Mouse (Mus musculus) thymus, postnatal 25 days (tissue): ENCODE results near the gene 1700037H04Rik.

Experiments used
- DNase-seq: peaks from one replicate; pipeline ENCODE4 v3.0.0; 2022

1700037H04Rik gene

GRCm38 (mm10) chr2:131178828-131179245 is 19.0 kb upstream of the 1700037H04Rik start:
- DNase-seq, result no peak

- DNase-seq, result no peak
Observed at GRCm38 (mm10) chr2:131177932-131178331, 18.1 kb upstream of the 1700037H04Rik start.

- DNase-seq, result no peak
Observed at GRCm38 (mm10) chr2:131176491-131176890, 16.6 kb upstream of the 1700037H04Rik start.

- DNase-seq, result no peak
Observed at GRCm38 (mm10) chr2:131175945-131176309, 16.0 kb upstream of the 1700037H04Rik start.

- DNase-seq, result no peak
Observed at GRCm38 (mm10) chr2:131175286-131175944, 15.5 kb upstream of the 1700037H04Rik start.

- DNase-seq, result peak; percentile 42
Observed at GRCm38 (mm10) chr2:131174700-131175099, 14.8 kb upstream of the 1700037H04Rik start.

- DNase-seq, result no peak
Observed at GRCm38 (mm10) chr2:131172322-131172721, 12.4 kb upstream of the 1700037H04Rik start.

- DNase-seq, result peak; percentile 71
Observed at GRCm38 (mm10) chr2:131171401-131172104, 11.7 kb upstream of the 1700037H04Rik start.

- no peak for DNase-seq
Observed at GRCm38 (mm10) chr2:131170936-131171335, 11.1 kb upstream of the 1700037H04Rik start.

GRCm38 (mm10) chr2:131168914-131169313 is 9.0 kb upstream of the 1700037H04Rik start:
- DNase-seq, result no peak

GRCm38 (mm10) chr2:131167984-131168383 is 8.1 kb upstream of the 1700037H04Rik start:
- DNase-seq, result no peak

- no peak for DNase-seq
Observed at GRCm38 (mm10) chr2:131166172-131166571, 6.3 kb upstream of the 1700037H04Rik start.

GRCm38 (mm10) chr2:131163924-131164323 is 4.0 kb upstream of the 1700037H04Rik start:
- DNase-seq, result no peak

GRCm38 (mm10) chr2:131160671-131161111 is 810 bp upstream of the 1700037H04Rik start:
- peak; percentile 22 for DNase-seq

GRCm38 (mm10) chr2:131159491-131159910 is 380 bp downstream of the 1700037H04Rik start:
- no peak for DNase-seq

GRCm38 (mm10) chr2:131156987-131157386 is 2.9 kb downstream of the 1700037H04Rik start:
- DNase-seq, result no peak

- no peak for DNase-seq
Observed at GRCm38 (mm10) chr2:131154036-131154435, 5.8 kb downstream of the 1700037H04Rik start.

- no peak for DNase-seq
Observed at GRCm38 (mm10) chr2:131152166-131152730, 7.6 kb downstream of the 1700037H04Rik start.

GRCm38 (mm10) chr2:131149254-131149578 is 10.7 kb downstream of the 1700037H04Rik start:
- DNase-seq, result no peak

- DNase-seq, result no peak
Observed at GRCm38 (mm10) chr2:131148353-131149253, 11.3 kb downstream of the 1700037H04Rik start.

- no peak for DNase-seq
Observed at GRCm38 (mm10) chr2:131147043-131147365, 12.9 kb downstream of the 1700037H04Rik start.

GRCm38 (mm10) chr2:131146193-131147042 is 13.5 kb downstream of the 1700037H04Rik start:
- no peak for DNase-seq
